Mouse (Mus musculus): Measurements from ENCODE around the gene Fam71a.

DNA sequence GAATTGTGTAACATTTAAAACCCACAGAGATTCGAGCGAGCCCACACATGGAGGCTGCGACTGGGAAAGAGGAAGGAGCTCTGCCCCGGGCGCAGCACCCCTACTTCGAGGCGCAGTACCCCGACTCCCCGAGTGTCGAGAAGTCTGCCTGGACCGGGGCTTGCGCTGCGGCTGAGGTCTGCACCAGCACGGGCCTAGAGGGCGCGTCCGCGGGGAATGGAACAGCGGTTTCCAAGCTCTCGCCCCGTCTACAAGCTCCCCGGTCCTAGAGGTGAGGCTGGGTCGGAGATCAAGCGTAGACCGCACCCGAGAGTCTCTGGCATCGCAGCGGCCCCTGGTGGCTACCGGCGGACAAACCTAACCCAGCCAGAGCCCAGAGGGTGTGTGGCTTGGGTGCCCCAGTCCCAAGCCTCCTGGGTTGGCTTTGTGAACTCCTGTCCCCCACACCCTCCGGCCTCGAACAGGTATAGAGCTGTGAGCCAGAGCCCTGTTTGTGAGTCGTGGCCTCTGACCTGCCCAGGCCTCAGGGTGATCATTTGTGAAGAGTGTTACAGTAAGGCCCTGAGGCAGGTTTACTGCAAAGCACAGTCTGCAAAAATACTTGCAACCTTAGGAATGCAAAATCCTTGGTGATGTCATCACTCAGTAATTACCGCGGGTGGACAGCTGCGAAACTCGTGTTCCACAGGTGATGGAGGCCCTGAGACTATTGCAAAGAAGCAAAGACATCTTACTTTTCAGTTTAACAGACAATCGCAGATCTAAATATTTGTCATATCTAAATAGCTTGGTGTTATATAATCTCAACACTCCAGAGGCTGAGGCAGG is 38.6 kb downstream of the Fam71a start:
- TF ChIP-seq EP300 (IDR thresholded peaks at IDR 0.05) (no peak), CTCF (IDR thresholded peaks at IDR 0.05) (peak; percentile 88)
